Mouse (Mus musculus) embryonic stem cell, embryonic (primary cell): ENCODE results near the gene Gm10282.

ENCODE experiments used
- CTCF ChIA-PET, 4 experiments: fragments of 300-600 bp in 2 of 4; fragments of 350-600 bp in 2 of 4; sonication (Branson Sonifier 250); formaldehyde crosslinking; loops; one replicate each; lab custom pipeline; 2022; ENCODE audit warnings: inconsistent platforms in 2 of 4; lab: Charles Lee
- POLR2A ChIA-PET, 4 experiments: fragments of 300-600 bp in 2 of 4; fragments of 350-600 bp in 2 of 4; sonication (Branson Sonifier 250); formaldehyde crosslinking; loops; one replicate each; lab custom pipeline; 2022; ENCODE audit warnings: antibody characterized with exemption in 4 of 4, inconsistent platforms in 1 of 4; lab: Charles Lee

Gene Gm10282

DNA sequence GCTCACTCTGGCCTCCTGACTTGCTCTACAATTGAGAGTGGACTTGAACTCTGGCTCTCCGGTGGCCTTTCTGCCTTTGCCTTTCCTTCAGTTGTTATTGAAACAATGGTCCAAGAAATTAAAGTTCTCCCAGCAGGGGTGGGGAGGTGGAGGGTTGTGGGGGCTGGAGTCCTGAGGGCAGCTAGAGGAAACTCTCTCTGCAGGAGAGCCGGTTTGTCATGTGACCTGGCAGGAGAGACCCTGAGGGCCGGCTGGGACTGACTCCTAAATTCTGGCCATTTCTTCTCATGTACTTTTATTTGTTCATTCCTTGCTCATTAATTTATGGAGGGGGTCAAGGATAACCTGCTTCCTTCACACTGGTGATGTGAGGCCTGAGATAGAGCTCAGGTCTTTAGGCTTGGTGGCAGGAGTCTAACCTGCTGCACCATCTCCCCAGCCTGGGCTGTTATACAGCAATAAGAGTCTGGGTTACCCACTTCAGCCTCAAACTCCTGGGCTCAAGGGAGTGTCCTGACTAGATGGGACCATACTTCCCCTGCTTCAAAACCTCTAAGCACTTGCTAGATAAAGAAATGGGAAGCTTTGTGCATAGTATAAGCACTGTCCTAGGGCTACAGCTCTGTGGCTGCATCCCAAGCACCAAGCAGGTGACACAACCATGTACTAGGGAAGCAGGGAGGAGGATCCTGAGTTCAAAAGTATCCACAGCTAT lies 28.5 kb upstream of the Gm10282 start:
- ChIA-PET CTCF (interaction anchor here (0.6 to 2.8 kb wide), 10 partner anchors 11 to 815 kb away, joined by 3 to 17 read pairs (median 4); partner anchors contain the start of gene Klf2 (in 1 of the 4)), POLR2A (interaction anchor here (0.5 to 41.7 kb wide), 129 partner anchors 3 to 1686 kb away, joined by 3 to 3163 read pairs (median 5); partner anchors contain the start of genes Fam32a (in 3 of the 4), Klf2 (in 3 of the 4), Ap1m1 (in 2 of the 4) and Gm10282 (in 2 of the 4))

- ChIA-PET POLR2A (interaction anchor here (0.5 to 41.7 kb wide), 33 partner anchors 5 to 379 kb away, joined by 3 to 3163 read pairs (median 5); partner anchors contain the start of genes Klf2 (in 3 of the 4), Ap1m1 (in 1 of the 4) and Gm10282 (in 1 of the 4)), CTCF (interaction anchor here in 1 of 4 experiments (0.8 to 1.2 kb wide), 2 partner anchors 34 to 59 kb away, joined by 3 read pairs; no protein-coding TSS in a partner anchor)
Observed at GRCm38 (mm10) chr8:72331631-72332030, 26.6 kb upstream of the Gm10282 start.

DNA sequence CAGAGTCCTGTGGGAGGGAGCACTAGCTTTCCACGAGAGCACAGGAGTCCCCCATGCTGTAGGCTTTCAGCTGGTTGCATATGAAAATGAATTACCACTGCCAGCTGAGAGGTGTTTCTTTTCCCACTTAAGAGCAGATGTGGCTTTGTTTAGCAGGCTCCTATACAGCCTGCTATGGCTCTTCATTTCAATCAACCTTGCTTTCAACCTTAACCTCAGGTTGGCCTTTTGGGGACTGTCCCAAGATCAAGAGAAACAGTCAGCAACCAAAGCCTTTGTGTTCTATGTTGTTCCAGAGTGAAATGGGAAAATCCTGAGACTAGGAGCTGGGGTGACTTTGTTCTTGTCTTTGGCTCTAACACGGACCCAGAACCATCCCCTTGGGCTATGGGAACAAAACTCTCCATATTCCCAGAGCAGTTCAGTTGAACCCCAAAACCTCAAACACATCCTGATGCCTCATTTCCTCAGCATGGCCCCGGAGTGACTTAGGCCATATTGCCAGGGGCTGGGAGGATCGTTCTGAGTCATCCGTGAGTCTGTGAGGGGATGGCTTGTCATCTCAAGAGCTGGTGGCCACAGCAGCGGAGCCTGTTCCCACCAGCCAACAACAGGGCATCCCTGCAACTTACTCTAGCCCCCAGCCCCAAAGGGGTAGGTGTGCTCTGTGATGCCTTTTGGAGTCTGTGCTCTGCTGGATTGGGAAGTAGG lies 25.9 kb upstream of the Gm10282 start:
- ChIA-PET POLR2A (interaction anchor here (0.5 to 41.7 kb wide), 48 partner anchors 5 to 589 kb away, joined by 3 to 3163 read pairs (median 5); partner anchors contain the start of genes Klf2 (in 4 of the 4), Ap1m1 (in 2 of the 4) and Gm10282 (in 1 of the 4)), CTCF (interaction anchor here (0.5 to 1.5 kb wide), 7 partner anchors 8 to 59 kb away, joined by 3 to 6 read pairs (median 3); no protein-coding TSS in a partner anchor)

DNA sequence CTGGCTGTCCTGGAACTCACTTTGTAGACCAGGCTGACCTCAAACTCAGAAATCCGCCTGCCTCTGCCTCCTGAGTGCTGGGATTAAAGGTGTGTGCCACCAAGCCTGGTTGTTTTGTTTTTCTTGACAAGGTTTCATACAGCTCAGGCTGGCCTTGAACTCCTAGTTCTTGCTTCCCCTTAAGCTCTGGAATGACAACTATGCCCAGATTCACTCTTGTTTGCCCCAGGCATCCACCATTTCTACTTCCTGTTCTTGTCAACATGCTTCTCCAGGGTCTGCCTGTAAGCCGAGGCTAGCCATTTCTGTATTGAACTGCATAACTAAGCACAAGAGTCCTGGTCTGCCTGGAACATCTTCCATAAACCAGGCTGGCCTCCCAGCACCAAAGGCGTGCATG lies 24.1 kb upstream of the Gm10282 start:
- CTCF ChIA-PET = interaction anchor here in 1 of 4 experiments (1.2 to 1.3 kb wide), 2 partner anchors 13 to 36 kb away, joined by 3 read pairs; no protein-coding TSS in a partner anchor
- POLR2A ChIA-PET = interaction anchor here in 3 of 4 experiments (0.8 to 41.7 kb wide), 20 partner anchors 3 to 434 kb away, joined by 3 to 3163 read pairs (median 10); partner anchors contain the start of genes Klf2 (in 3 of the 3) and Gm10282 (in 1 of the 3)

DNA sequence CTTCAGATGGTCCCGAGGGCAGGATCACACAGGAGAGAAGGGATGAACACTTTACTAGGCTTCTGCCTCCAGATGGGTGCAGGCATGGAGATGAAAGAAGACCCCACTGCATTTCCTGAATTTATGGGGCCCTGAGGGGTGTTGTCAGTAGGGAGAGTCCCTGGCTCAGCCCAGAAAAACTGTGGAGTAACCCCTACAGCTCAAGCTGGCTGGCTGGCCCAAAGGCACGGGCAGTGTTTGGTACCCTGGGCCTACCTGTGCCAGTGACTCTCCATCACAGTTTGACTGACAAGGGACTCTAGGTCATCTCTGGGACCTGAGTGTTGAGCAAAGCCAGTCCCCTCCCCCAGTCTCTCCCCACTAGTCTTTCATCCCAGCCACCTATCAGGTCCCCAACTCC lies 19.6 kb upstream of the Gm10282 start:
- CTCF ChIA-PET = no interaction called here
- POLR2A ChIA-PET = interaction anchor here in 3 of 4 experiments (0.6 to 41.7 kb wide), 17 partner anchors 0 to 64 kb away, joined by 3 to 3163 read pairs (median 7); partner anchors contain the start of gene Klf2 (in 2 of the 3)

DNA sequence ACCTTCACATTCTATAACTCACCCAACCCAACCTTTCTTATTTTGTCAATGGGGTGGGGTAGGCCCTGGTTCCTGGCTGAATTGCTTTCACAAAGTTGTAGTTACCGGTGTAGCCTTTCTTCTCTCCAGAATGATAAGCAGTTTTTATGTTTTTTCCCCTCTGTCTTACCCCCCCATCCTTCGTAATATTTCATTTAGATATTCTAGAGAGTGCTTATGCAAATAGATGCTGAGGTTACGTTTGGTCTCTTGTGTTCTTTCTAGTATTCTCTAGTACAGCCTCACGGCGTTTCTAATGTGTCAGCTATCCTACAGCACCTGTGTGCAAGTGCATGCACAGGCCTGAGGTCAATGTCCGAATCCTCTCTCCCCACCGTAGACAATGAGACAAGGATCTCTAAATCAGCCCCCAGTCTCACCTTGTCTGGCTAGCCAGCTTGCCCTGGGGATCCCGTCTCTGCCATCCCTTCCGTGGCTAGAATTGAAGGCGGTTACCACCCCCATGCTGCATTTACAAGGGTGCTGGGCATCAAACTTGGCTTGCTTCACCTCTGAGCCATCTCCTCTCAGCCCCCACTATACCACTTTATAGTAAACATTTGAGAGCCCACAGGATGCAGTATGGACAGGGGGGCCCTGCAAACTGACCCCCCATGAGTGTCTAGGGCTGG lies 19.1 kb upstream of the Gm10282 start:
- POLR2A ChIA-PET = interaction anchor here (0.6 to 41.7 kb wide), 21 partner anchors 0 to 63 kb away, joined by 3 to 3163 read pairs (median 14); partner anchors contain the start of gene Klf2 (in 2 of the 4)
- CTCF ChIA-PET = no interaction called here

GRCm38 (mm10) chr8:72323131-72323725 lies 18.2 kb upstream of the Gm10282 start:
- ChIA-PET CTCF (interaction anchor here in 2 of 4 experiments (0.6 to 1.6 kb wide), 6 partner anchors 11 to 66 kb away, joined by 3 to 4 read pairs (median 3); no protein-coding TSS in a partner anchor), POLR2A (interaction anchor here (0.6 to 41.7 kb wide), 54 partner anchors 1 to 238 kb away, joined by 3 to 3163 read pairs (median 6); partner anchors contain the start of genes Ap1m1 (in 2 of the 4), Gm10282 (in 2 of the 4) and Klf2 (in 2 of the 4))

DNA sequence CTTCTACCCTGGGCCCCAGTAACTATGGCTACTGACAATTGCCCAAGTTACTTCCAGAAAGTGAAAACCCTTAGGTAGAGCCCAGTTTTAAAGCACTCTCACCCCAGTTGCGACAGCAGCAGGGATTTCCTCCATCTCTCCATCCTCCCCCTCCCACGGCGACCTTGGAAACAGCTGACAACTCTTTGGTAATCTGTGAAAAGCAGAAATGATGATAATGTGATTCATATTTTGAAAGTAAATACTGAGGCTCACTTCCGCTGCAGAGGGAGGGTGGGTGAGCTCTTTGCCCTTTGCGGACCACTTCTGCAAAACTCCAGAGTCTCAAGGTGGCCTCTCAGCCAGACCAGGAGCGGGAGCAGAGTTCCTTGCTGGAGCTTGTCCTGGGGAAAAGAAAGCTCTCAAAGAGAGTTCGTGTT lies 17.4 kb upstream of the Gm10282 start:
- ChIA-PET CTCF (interaction anchor here in 3 of 4 experiments (0.6 to 1.6 kb wide), 9 partner anchors 12 to 82 kb away, joined by 3 to 4 read pairs (median 3); no protein-coding TSS in a partner anchor), POLR2A (interaction anchor here (0.5 to 41.7 kb wide), 63 partner anchors 2 to 250 kb away, joined by 3 to 3163 read pairs (median 5); partner anchors contain the start of genes Ap1m1 (in 2 of the 4), Gm10282 (in 2 of the 4), Klf2 (in 2 of the 4) and Tmem38a (in 1 of the 4))

- POLR2A ChIA-PET = interaction anchor here (0.5 to 41.7 kb wide), 62 partner anchors 3 to 250 kb away, joined by 3 to 3163 read pairs (median 5); partner anchors contain the start of genes Ap1m1 (in 2 of the 4), Gm10282 (in 2 of the 4), Klf2 (in 2 of the 4) and Tmem38a (in 1 of the 4)
- CTCF ChIA-PET = interaction anchor here in 3 of 4 experiments (0.7 to 1.6 kb wide), 6 partner anchors 12 to 81 kb away, joined by 3 to 4 read pairs (median 3); no protein-coding TSS in a partner anchor
Observed at GRCm38 (mm10) chr8:72321635-72322441, 16.8 kb upstream of the Gm10282 start.

DNA sequence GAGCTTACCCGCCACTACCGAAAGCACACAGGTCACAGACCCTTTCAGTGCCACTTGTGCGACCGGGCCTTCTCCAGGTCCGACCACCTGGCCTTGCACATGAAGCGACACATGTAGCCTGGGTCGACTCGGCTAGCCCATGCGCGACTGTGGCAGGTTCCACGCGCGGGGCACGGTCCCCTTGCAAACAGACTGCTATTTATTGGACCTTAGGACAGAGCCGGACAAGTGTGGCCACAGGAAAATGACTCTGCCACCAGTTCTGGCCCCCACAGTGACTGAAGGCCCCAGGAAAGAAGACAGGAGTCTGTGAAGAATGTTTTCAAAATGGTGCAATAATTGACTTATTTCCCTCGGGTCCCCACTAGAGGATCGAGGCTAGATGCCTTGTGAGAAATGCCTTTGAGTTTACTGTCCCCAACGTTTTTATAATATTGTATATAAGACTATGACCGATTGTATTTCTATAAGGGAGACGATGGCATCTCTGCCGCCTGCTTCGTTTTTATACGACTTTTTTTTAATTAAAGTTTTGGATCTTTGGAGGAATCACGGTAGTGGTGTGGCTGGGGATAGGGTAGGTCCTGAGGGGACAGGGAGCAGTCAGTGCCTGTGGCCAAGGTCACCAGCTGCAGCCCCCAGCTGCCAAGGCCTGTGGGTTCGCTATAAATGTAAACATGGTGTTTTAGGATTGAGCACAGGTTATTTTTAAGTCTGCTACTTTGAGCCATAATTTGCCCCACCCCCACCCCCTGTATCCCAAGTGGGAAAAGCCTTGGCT lies 15.9 kb upstream of the Gm10282 start:
- ChIA-PET POLR2A (interaction anchor here (0.6 to 41.7 kb wide), 52 partner anchors 4 to 240 kb away, joined by 3 to 3163 read pairs (median 9); partner anchors contain the start of genes Klf2 (in 2 of the 4), Ap1m1 (in 1 of the 4) and Gm10282 (in 1 of the 4)), CTCF (interaction anchor here in 2 of 4 experiments (0.7 to 2.8 kb wide), 4 partner anchors 13 to 48 kb away, joined by 3 to 10 read pairs (median 4); no protein-coding TSS in a partner anchor)

DNA sequence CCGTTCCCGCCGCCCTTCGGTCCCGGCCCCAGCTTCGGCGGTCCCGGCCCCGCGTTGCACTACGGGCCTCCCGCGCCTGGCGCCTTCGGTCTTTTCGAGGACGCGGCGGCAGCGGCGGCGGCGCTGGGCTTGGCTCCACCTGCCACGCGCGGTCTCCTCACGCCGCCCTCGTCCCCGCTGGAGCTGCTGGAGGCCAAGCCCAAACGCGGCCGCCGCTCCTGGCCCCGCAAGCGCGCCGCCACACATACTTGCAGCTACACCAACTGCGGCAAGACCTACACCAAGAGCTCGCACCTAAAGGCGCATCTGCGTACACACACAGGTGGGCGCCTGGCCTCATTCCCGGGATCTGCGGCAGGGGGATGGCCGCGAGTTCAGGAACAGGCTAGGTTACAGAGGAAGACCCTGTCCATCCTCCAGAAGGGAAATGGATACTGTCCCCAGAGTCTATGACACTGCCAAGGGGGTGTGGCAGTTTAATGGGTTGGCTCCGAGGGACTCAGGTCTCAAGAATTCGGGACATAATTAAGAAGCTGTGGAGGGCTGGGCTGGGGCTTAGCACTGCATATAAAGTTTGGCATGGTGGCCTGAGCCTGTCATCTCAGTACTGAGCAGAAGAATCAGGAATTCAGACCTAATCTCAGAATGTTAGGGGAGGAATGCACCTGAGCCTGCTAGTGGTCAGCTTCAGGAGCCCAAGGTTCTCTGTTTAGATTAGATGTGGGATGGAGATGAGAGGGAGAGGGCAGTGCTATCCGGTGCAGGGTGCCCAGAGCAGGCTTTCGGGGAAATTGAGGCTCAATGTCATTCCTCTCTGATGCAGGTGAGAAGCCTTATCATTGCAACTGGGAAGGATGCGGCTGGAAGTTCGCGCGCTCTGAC lies 15.1 kb upstream of the Gm10282 start:
- POLR2A ChIA-PET = interaction anchor here (0.5 to 41.7 kb wide), 52 partner anchors 4 to 649 kb away, joined by 3 to 3163 read pairs (median 6); partner anchors contain the start of genes Ap1m1 (in 2 of the 4), Klf2 (in 2 of the 4), Gm10282 (in 1 of the 4) and Hsh2d (in 1 of the 4)
- CTCF ChIA-PET = interaction anchor here in 2 of 4 experiments (0.7 to 2.8 kb wide), 2 partner anchors 47 to 48 kb away, joined by 3 to 10 read pairs; no protein-coding TSS in a partner anchor

GRCm38 (mm10) chr8:72319397-72319796 lies 14.3 kb upstream of the Gm10282 start:
- ChIA-PET POLR2A (interaction anchor here (0.5 to 41.7 kb wide), 98 partner anchors 5 to 750 kb away, joined by 3 to 3163 read pairs (median 5); partner anchors contain the start of genes Gm10282 (in 2 of the 4), Klf2 (in 2 of the 4), Med26 (in 2 of the 4) and Ap1m1 (in 1 of the 4)), CTCF (interaction anchor here (0.5 to 2.8 kb wide), 7 partner anchors 15 to 51 kb away, joined by 3 to 10 read pairs (median 3); no protein-coding TSS in a partner anchor)

DNA sequence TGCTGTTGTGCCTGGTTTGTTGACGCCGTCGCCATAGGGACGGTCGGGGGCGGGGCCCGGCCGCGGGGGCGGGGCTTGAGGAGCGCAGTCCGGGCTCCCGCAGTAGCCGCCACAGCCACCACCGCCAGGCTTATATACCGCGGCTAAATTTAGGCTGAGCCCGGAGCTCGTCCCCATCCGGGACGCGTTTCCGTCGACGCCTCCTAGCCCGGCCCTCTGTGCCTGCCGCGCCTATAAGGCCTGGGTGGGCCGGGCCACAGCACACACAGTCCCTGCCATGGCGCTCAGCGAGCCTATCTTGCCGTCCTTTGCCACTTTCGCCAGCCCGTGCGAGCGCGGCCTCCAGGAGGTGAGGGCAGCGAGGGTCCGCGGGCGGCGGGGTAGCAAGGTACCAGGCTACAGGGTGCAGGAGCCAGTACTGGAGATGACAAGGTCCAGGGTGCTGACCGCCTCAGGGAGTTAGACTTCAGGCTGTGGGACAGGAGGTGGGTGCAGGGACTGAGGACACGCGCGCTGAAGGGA lies 13.8 kb upstream of the Gm10282 start, which contains the start of gene Klf2:
TSS of gene Klf2 (plus strand) at position 233 of the 522 bp plus-strand sequence.
- POLR2A ChIA-PET = interaction anchor here (0.5 to 41.7 kb wide), 129 partner anchors 6 to 1621 kb away, joined by 3 to 3163 read pairs (median 4); partner anchors contain the start of genes Gm10282 (in 3 of the 4), Fam32a (in 2 of the 4), Klf2 (in 2 of the 4) and Med26 (in 2 of the 4)

More for the DNA sequence above, 13.8 kb upstream of the Gm10282 start, which contains the start of gene Klf2:
- CTCF ChIA-PET = interaction anchor here (0.5 to 2.8 kb wide), 9 partner anchors 15 to 161 kb away, joined by 3 to 10 read pairs (median 3); no protein-coding TSS in a partner anchor
